Mouse (Mus musculus) heart, postnatal 0 days (tissue): ENCODE measurements around the gene Sp4.

Source experiments
- CTCF ChIP-seq: IDR thresholded peaks from 2 replicates; pipeline ENCODE4 v1.5.1; 2016; ENCODE audit warnings: antibody characterized with exemption, control low read depth, low read depth
- EP300 ChIP-seq: IDR thresholded peaks from 2 replicates; pipeline ENCODE4 v1.6.1; 2016; ENCODE audit warnings: antibody characterized with exemption, low read depth

DNA sequence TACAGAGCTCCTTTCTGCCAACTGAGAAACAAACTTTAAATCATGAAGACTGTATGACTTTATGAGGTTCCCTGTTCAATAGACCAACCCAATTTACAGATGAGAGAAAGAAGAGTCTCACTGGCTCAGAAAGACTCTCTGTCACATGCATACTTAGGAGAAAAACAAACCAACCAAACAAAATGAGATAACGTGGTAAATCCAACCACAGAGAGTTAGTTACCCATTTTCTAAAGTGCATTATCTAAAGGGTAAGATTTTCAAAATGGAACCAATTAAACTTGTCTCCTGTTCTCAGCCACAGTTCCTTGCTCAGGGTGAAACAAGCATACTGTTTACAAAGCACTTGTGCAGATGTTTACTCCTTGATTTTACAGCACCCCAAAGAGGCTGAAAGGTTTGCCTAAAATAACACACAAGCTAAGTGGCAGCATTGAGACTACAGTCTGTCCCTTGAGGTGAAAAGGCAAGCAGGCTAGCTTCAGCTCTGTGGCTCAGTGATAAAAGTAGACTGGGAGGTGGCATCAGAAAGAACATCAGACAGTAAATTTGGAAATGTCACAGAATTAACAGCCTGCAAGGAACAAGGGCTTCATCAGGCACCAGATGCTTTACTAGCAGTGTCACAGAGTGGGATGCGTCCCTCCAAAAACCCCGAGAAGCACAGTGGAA, 12.7 kb upstream of the Sp4 start:
- no peak for TF ChIP-seq EP300
- TF ChIP-seq CTCF: no peak
